Mouse (Mus musculus): Measurements from ENCODE around the gene Majin. TPM values are rescaled to one million over a fixed set of nuclear protein-coding genes. Genes with fewer than 3 reads are reported as not detected.

Gene Majin
- polyA plus RNA-seq, 1 experiment from 2014 or later = not detected

DNA sequence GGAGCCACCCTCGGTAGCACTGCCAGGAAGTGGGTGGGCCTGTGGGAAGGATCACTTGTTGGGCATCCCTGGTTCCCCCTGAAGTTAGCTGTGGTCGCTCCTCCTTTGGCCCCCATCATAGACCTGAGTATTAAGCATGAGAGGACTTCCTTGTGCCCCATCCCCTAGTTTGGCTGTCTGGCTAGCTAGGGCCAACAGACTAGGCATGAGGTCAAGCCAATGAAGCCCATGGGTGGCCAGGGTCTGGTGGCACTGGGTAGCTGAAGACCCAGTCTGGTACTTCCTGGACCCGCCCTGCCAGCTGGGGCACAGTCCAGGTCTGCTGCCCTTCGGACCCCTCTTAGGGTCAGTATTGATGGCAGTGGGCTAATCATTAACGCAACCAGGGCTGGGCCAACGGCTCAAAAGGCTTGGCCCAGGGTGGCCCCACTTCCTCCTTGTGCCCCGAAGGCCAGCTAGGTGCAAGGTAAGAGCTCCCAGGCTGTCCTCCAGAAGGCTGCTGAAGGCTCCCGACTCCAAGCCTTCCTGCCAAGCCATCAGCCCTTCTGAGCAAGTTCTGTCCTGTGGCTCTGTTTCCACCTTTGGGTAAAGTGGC, 78.7 kb downstream of the Majin start:
- no peak overlapping the region for H3K9ac ChIP-seq (ENCODE audit: low read length)
- no peak overlapping the region for H3K27ac ChIP-seq (ENCODE audit: low read depth, low read length)
- DNase-seq (ENCODE audit: low spot score) (no peak), ATAC-seq (no peak)
- H3K4me2 ChIP-seq (ENCODE audit: low read length) = no peak overlapping the region
- H3K4me3 ChIP-seq (ENCODE audit: low read depth, low read length) = no peak overlapping the region
- no peaks in the 10 kb centered on the region for H3K9me3 ChIP-seq (replicated peaks; ENCODE audit: control insufficient read depth, low read length)
- 90% methylated on average over 8 of the region's 8 CpGs for WGBS
- H3K4me1 ChIP-seq (ENCODE audit: control insufficient read depth, insufficient read depth, low read length) = no peaks in the 10 kb centered on the region
- H3K27me3 ChIP-seq (replicated peaks; ENCODE audit: control insufficient read depth, insufficient read depth, low read length) = no peaks in the 10 kb centered on the region
- peaks cover 45% of the 10 kb centered on the region for H3K36me3 ChIP-seq (ENCODE audit: control insufficient read depth, insufficient read depth, low read length)

DNA sequence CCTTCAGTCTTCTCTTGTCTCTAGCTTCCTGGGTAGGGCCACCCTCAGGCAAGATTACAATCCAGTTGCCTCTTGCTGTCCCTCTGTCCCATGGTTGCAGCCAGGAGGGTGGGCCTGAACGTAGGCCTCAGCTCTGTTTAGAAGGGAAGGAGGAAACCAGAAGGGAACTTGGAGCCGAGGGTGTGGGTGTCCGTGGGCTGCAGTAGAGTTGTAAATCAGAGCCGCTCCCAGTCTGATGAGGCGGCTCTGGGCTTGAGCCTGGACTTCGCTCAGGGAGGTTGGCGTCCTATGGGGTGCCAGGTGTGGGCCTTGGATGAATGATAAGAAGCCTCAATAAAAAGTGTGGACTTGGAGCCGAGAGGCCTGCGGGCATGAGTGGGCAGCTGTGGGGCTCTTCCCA, 80.0 kb downstream of the Majin start:
- Histone ChIP-seq H3K9me3 (replicated peaks; ENCODE audit: control insufficient read depth, low read length) (no peaks in the 10 kb centered on the region), H3K27me3 (replicated peaks; ENCODE audit: control insufficient read depth, insufficient read depth, low read length) (no peaks in the 10 kb centered on the region), H3K4me2 (ENCODE audit: low read length) (no peak overlapping the region), H3K36me3 (ENCODE audit: control insufficient read depth, insufficient read depth, low read length) (peaks cover 32% of the 10 kb centered on the region), H3K4me1 (ENCODE audit: control insufficient read depth, insufficient read depth, low read length) (no peaks in the 10 kb centered on the region), H3K4me3 (ENCODE audit: low read depth, low read length) (no peak overlapping the region), H3K27ac (ENCODE audit: low read depth, low read length) (no peak overlapping the region), H3K9ac (ENCODE audit: low read length) (no peak overlapping the region)
- ATAC-seq = no peak
- DNase-seq (ENCODE audit: low spot score) = no peak
- 82% methylated on average over 9 of the region's 9 CpGs for WGBS

DNA sequence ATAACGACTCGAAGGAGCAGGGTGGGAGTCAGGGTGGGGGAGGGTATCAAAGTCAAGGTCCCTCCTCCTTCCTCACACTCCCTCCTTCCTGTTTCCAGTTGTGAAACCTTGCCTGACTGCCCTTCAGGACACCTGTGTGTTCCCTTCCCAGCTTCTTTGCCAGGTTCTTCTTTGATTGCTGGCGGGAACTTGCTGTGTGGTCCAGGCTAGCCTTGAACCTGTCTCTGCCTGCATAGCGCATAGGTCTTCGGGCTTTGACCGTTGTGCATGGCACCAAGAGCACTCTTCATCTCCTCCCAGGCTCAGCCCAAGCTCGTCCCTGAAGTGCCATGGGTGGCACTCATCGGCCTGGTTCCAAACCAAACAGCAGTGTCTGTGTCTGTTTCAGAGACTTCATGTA, 80.8 kb downstream of the Majin start:
- no peaks in the 10 kb centered on the region for H3K27me3 ChIP-seq (replicated peaks; ENCODE audit: control insufficient read depth, insufficient read depth, low read length)
- no peak overlapping the region for H3K27ac ChIP-seq (ENCODE audit: low read depth, low read length)
- no peak overlapping the region for H3K4me2 ChIP-seq (ENCODE audit: low read length)
- ATAC-seq = no peak
- H3K9ac ChIP-seq (ENCODE audit: low read length) = no peak overlapping the region
- no peak for DNase-seq (ENCODE audit: low spot score)
- no peaks in the 10 kb centered on the region for H3K4me1 ChIP-seq (ENCODE audit: control insufficient read depth, insufficient read depth, low read length)
- WGBS = 91% methylated on average over 8 of the region's 8 CpGs
- H3K36me3 ChIP-seq (ENCODE audit: control insufficient read depth, insufficient read depth, low read length) = peaks cover 28% of the 10 kb centered on the region
- no peaks in the 10 kb centered on the region for H3K9me3 ChIP-seq (replicated peaks; ENCODE audit: control insufficient read depth, low read length)
- no peak overlapping the region for H3K4me3 ChIP-seq (ENCODE audit: low read depth, low read length)

DNA sequence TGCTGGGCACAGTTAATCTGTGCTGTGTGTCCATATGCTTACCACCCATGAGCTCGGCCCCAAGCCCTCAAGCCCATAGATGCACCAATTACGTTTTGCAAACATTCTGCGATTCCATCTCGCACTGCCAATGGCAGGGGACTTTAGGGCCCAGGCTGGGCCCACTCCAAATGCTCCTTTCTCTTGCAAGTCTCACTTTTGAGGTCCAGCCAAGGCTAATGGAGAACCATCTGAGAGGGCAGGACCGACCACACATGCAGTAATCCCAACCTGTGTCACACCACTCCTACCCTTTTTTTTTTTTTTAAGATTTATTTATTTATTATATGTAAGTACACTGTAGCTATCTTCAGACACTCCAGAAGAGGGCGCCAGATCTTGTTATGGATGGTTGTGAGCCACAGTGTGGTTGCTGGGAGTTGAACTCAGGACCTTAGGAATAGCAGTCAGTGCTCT, 81.6 kb downstream of the Majin start:
- Histone ChIP-seq H3K4me2 (ENCODE audit: low read length) (no peak overlapping the region), H3K4me1 (ENCODE audit: control insufficient read depth, insufficient read depth, low read length) (no peaks in the 10 kb centered on the region), H3K9me3 (replicated peaks; ENCODE audit: control insufficient read depth, low read length) (no peaks in the 10 kb centered on the region), H3K4me3 (ENCODE audit: low read depth, low read length) (no peak overlapping the region), H3K36me3 (ENCODE audit: control insufficient read depth, insufficient read depth, low read length) (peaks cover 20% of the 10 kb centered on the region), H3K9ac (ENCODE audit: low read length) (no peak overlapping the region), H3K27me3 (replicated peaks; ENCODE audit: control insufficient read depth, insufficient read depth, low read length) (no peaks in the 10 kb centered on the region), H3K27ac (ENCODE audit: low read depth, low read length) (no peak overlapping the region)
- ATAC-seq (no peak), DNase-seq (ENCODE audit: low spot score) (no peak)
- 60% methylated on average over 6 of the region's 6 CpGs for whole genome bisulfite sequencing

DNA sequence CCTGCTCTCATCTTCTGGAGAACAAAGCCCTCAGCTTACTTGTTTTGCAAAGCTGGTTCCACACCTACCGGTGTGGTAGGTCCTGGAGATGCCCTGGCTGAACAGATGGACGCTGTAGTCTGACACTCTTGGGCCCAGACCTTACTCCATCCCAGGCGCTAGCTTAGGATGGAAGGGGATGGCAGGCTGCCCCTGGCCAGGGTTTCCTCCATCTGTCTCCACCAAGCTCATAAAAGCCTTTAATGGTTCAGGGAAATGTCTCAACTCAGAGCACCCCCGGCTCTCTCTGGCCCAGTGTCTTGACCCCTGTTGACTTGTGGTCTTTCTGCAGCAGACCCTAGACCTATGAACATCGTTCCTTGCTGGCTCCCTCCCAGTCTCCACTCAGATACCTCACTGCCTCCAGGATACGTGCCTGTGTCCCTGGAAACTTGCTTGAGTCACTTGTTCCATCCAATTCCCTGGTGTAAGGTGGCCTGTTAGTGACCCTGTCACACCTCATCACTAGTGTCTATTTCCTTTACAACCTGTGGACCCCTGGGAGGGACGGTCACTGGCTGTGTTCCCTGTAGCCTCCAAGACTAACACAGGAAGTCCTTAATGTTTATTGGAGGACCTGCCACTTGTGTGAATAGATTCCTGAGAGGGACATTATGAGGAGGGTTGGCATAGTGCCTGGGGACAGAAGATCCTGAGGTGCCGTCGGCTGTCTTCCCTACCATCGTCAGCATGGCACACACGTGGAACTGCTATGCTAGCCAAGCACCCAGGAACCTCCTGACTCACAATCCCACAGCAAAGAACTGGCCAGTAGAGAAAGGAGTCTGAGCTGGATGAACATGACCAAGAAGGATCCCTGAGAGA, 83.3 kb downstream of the Majin start:
- Histone ChIP-seq H3K27me3 (replicated peaks; ENCODE audit: control insufficient read depth, insufficient read depth, low read length) (no peaks in the 10 kb centered on the region), H3K36me3 (ENCODE audit: control insufficient read depth, insufficient read depth, low read length) (peaks cover 2% of the 10 kb centered on the region; the same call in 1 of the 2 replicates), H3K9me3 (replicated peaks; ENCODE audit: control insufficient read depth, low read length) (no peaks in the 10 kb centered on the region), H3K4me1 (ENCODE audit: control insufficient read depth, insufficient read depth, low read length) (no peaks in the 10 kb centered on the region), H3K9ac (ENCODE audit: low read length) (no peak overlapping the region), H3K27ac (ENCODE audit: low read depth, low read length) (no peak overlapping the region), H3K4me3 (ENCODE audit: low read depth, low read length) (no peak overlapping the region), H3K4me2 (ENCODE audit: low read length) (no peak overlapping the region)
- DNase-seq (ENCODE audit: low spot score) (no peak), ATAC-seq (no peak)
- 79% methylated on average over 11 of the region's 11 CpGs for WGBS

DNA sequence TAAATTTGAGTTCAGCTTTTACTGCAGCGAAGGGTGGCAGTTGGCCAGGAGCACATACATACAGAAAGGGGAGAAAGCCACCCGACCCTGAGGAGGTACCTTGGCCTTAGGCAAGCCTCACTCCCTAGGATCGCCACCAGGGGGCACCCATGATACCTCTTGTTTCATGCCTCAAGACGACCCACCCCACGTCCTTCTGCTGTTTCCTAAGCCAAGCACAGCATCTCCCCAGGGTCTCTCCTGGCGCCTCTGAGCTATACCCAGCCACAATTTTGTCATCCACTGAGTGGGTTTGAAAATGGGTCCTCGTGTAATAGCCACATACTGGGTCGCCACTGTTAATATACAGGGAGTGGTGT, 84.0 kb downstream of the Majin start:
- Histone ChIP-seq H3K4me3 (ENCODE audit: low read depth, low read length) (no peak overlapping the region), H3K9me3 (replicated peaks; ENCODE audit: control insufficient read depth, low read length) (no peaks in the 10 kb centered on the region), H3K4me1 (ENCODE audit: control insufficient read depth, insufficient read depth, low read length) (no peaks in the 10 kb centered on the region), H3K36me3 (ENCODE audit: control insufficient read depth, insufficient read depth, low read length) (no peaks in the 10 kb centered on the region), H3K9ac (ENCODE audit: low read length) (no peak overlapping the region), H3K4me2 (ENCODE audit: low read length) (no peak overlapping the region), H3K27ac (ENCODE audit: low read depth, low read length) (no peak overlapping the region), H3K27me3 (replicated peaks; ENCODE audit: control insufficient read depth, insufficient read depth, low read length) (no peaks in the 10 kb centered on the region)
- peak; percentile 93 for DNase-seq (ENCODE audit: low spot score)
- ATAC-seq = peak; percentile 68; the same call in 1 of the 2 replicates
- 14% methylated on average over 8 of the region's 8 CpGs for WGBS

DNA sequence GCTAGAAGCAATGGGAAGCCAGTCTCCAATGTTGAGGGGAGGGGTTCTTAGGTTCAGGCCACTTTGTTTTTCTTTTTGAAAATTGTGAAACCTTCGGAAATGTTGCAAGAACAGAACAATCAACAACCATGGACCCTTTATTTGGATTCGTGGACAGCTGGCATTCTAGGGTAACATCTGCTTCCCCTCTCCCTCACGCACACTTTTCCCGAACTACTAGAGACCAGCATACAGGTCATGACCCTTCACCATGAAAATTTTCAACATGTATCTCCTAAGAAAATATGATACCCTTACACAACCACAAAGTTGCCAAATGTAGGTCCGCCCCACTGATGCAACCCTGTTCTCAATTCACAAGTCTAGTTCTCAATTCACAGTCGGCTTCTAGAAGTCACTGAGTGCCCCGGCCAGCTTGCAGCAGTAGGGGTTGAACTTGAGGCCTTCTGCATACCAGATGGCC, 84.5 kb downstream of the Majin start:
- Histone ChIP-seq H3K4me1 (ENCODE audit: control insufficient read depth, insufficient read depth, low read length) (no peaks in the 10 kb centered on the region), H3K4me2 (ENCODE audit: low read length) (no peak overlapping the region), H3K27me3 (replicated peaks; ENCODE audit: control insufficient read depth, insufficient read depth, low read length) (no peaks in the 10 kb centered on the region), H3K9ac (ENCODE audit: low read length) (no peak overlapping the region), H3K4me3 (ENCODE audit: low read depth, low read length) (no peak overlapping the region), H3K27ac (ENCODE audit: low read depth, low read length) (no peak overlapping the region), H3K9me3 (replicated peaks; ENCODE audit: control insufficient read depth, low read length) (no peaks in the 10 kb centered on the region), H3K36me3 (ENCODE audit: control insufficient read depth, insufficient read depth, low read length) (no peaks in the 10 kb centered on the region)
- ATAC-seq (no peak), DNase-seq (ENCODE audit: low spot score) (no peak)
- 87% methylated on average over 7 of the region's 7 CpGs for WGBS

DNA sequence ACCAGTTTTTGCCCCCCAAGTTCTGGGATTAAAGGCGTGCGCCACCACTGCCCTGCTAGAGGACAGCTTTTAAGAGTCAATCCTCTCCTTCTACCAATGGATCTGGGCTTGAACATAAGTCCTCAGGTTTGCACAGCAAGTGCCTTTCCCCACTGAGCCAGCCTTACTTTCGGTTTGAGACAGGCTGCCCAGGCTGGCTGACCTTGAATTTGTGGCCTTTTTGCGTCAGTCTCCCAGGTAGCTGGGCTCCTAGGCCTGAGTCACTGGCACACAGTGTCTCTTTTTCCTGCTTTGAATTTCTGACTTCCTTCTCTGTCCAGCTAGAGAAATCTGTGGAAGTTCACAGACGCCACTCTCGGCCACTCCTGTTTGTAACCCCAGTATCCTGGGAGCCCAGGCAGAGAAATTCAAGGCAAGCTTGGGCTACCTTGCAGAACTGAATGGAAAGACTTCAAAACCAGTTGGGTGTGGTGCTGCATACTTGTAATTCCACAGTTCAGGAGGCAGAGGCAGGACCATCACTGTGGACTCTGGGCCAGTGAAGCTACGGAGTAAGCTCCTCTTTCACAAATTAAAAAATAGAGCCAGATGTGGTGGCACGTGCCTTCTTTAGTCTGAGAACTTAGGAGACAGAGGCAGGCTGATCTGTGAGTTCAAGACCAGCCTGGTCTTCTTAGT, 85.7 kb downstream of the Majin start:
- no peak overlapping the region for H3K27ac ChIP-seq (ENCODE audit: low read depth, low read length)
- no peak overlapping the region for H3K9ac ChIP-seq (ENCODE audit: low read length)
- no peaks in the 10 kb centered on the region for H3K4me1 ChIP-seq (ENCODE audit: control insufficient read depth, insufficient read depth, low read length)
- no peak overlapping the region for H3K4me3 ChIP-seq (ENCODE audit: low read depth, low read length)
- no peak overlapping the region for H3K4me2 ChIP-seq (ENCODE audit: low read length)
- H3K36me3 ChIP-seq (ENCODE audit: control insufficient read depth, insufficient read depth, low read length) = no peaks in the 10 kb centered on the region
- H3K9me3 ChIP-seq (replicated peaks; ENCODE audit: control insufficient read depth, low read length) = no peaks in the 10 kb centered on the region
- H3K27me3 ChIP-seq (replicated peaks; ENCODE audit: control insufficient read depth, insufficient read depth, low read length) = no peaks in the 10 kb centered on the region
- ATAC-seq (no peak), DNase-seq (ENCODE audit: low spot score) (no peak)
- WGBS = 86% methylated on average over 8 of the region's 8 CpGs
